Mouse (Mus musculus): ENCODE measurements around the gene Recql. TPM values are rescaled to one million over a fixed set of nuclear protein-coding genes. Genes with fewer than 3 reads are reported as not detected.

Gene Recql
- total RNA-seq (2021), result 10 to 100 TPM; 14.5 to 20.2 TPM
- long read RNA-seq, experiment 1, transcript Recql-203 (15 exons, 3,389 nt), result major isoform, 16 of 27 reads
- long read RNA-seq, experiment 1, partial matches to known transcripts, result 3 of 27 reads
- long read RNA-seq, experiment 1, other reads (novel, unspliced or antisense), result 6 of 27 reads
- long read RNA-seq, experiment 2, partial matches to known transcripts, result 0 of 4 reads
- long read RNA-seq, experiment 2, other reads (novel, unspliced or antisense), result 1 of 4 reads

GRCm38 (mm10) chr6:142387011-142387754 is at the start of gene Recql, which contains the start of gene Golt1b:
Gene Recql (minus strand): TSS chr6:142387087.
Gene Golt1b (plus strand): TSS chr6:142387221.
- peak; percentile 99 for DNase-seq

- DNase-seq, result no peak
Observed at GRCm38 (mm10) chr6:142429072-142429471, 42.2 kb upstream of the Recql start.

GRCm38 (mm10) chr6:142424976-142425375 is 38.1 kb upstream of the Recql start:
- DNase-seq, result no peak

- DNase-seq, result no peak
Observed at GRCm38 (mm10) chr6:142414597-142414996, 27.7 kb upstream of the Recql start.

GRCm38 (mm10) chr6:142413845-142414244 is 27.0 kb upstream of the Recql start:
- no peak for DNase-seq

GRCm38 (mm10) chr6:142412906-142413491 is 26.1 kb upstream of the Recql start, which contains the start of gene Spx:
Gene Spx (plus strand): TSS chr6:142413441.
- no peak for DNase-seq

- no peak for DNase-seq
Observed at GRCm38 (mm10) chr6:142411140-142411539, 24.3 kb upstream of the Recql start.

GRCm38 (mm10) chr6:142395756-142396155 is 8.9 kb upstream of the Recql start:
- no peak for DNase-seq

- DNase-seq, result no peak
Observed at GRCm38 (mm10) chr6:142394669-142395068, 7.8 kb upstream of the Recql start.

- DNase-seq, result no peak
Observed at GRCm38 (mm10) chr6:142392312-142392711, 5.4 kb upstream of the Recql start.

GRCm38 (mm10) chr6:142389101-142389500 is 2.2 kb upstream of the Recql start:
- no peak for DNase-seq

- no peak for DNase-seq
Observed at GRCm38 (mm10) chr6:142387755-142388271, 926 bp upstream of the Recql start.

- DNase-seq, result no peak
Observed at GRCm38 (mm10) chr6:142386285-142387010, 439 bp downstream of the Recql start.

GRCm38 (mm10) chr6:142384521-142384920 is 2.4 kb downstream of the Recql start:
- DNase-seq, result no peak

- DNase-seq, result no peak
Observed at GRCm38 (mm10) chr6:142381615-142382014, 5.3 kb downstream of the Recql start.

GRCm38 (mm10) chr6:142379961-142380360 is 6.9 kb downstream of the Recql start:
- peak in 1 of 2 experiments; percentile 56 for DNase-seq

- no peak for DNase-seq
Observed at GRCm38 (mm10) chr6:142378576-142379330, 8.1 kb downstream of the Recql start.

GRCm38 (mm10) chr6:142377081-142377480 is 9.8 kb downstream of the Recql start:
- DNase-seq, result peak in 1 of 2 experiments; percentile 33

GRCm38 (mm10) chr6:142369568-142369967 is 17.3 kb downstream of the Recql start:
- DNase-seq, result no peak

GRCm38 (mm10) chr6:142367565-142367964 is 19.3 kb downstream of the Recql start:
- no peak for DNase-seq

- no peak for DNase-seq
Observed at GRCm38 (mm10) chr6:142366473-142367018, 20.3 kb downstream of the Recql start.

All from adrenal gland, postnatal 36 days (tissue).